Mouse (Mus musculus): Measurements from ENCODE around the gene Ceacam19. TPM values are rescaled to one million over a fixed set of nuclear protein-coding genes. Genes with fewer than 3 reads are reported as not detected.

Gene Ceacam19
- not detected in 2 replicates for polyA plus RNA-seq (2015; fragmentation: Nextera tagmentation; extraction: Ambion mirVana)

GRCm38 (mm10) chr7:19887849-19888248 is at the start of gene Ceacam19:
TSS of gene Ceacam19 (minus strand) at chr7:19887965.

DNA sequence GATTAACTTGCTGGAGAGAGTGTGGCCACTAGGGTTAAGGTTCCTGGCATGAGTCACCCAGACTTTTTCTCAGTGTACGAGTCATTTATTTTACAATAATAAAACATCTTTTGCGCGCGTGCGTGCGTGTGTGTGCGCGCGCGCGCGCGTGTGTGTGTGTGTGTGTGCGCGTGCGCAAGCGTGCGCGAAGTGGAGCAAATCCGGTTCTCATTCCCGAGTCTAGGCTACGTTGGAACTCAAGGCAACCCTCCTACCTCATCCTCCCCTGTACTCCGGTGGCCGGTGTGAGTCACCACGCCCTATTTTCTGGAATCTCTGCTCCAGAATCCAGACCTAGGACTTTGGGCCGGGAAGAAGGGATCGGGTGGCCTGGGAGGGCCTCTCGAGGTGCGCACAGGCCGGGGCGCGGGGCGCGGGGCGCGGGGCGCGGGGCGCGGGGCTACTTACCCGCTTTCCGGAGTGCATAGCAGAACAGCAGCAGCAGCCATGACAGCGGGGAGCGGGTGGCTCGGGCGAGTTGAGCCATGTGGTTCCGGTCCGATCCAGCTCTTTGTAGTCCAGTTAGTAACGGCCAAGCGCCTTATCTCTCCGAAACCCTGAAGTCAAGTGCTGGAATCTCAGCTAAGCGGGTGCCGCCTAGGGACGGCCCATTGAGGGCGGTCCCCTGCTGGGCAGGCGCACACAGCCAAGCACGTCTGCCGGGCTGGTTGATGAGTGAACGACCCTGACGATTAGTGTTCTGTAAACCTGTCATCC is 32.9 kb upstream of the Ceacam19 start, which contains the start of gene Pvr:
Pvr (minus strand) TSS at position 655 of the 756 bp plus-strand sequence.

DNA sequence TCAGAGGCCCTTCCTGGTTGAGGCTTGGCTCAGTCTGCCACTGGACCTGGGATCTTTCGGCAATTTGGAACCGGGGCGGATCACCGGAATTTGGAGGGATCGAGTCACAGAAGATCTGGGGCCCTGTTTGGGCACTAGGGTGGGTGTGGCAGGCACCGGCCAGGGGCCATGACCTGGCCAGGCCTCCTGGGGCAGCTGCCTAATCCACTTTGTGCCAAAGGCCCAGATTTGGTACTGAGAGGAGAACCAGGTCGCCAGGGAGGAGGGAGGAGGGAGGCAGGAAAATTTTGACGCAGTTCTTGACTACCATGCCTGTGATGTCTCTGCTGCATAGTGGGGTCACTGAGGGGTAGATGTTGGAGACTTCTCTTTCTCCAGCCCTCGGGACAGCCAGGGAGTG is 26.6 kb downstream of the Ceacam19 start, which contains the start of gene Ceacam16:
Ceacam16 (minus strand) TSS at position 101 of the 400 bp plus-strand sequence.

GRCm38 (mm10) chr7:19851858-19852570 is 35.8 kb downstream of the Ceacam19 start, which contains the start of gene Gm19345:
TSS of gene Gm19345 (plus strand) at chr7:19852003.

Other genes with a start within 250 kb of the Ceacam19 start
- gene Clptm1, start 222.9 kb downstream of the Ceacam19 start, polyA plus RNA-seq (2015; fragmentation: Nextera tagmentation; extraction: Ambion mirVana): 76.8 and 122 TPM in 2 replicates
- gene Apoc2, start 210.0 kb downstream of the Ceacam19 start, polyA plus RNA-seq (2015; fragmentation: Nextera tagmentation; extraction: Ambion mirVana): 46.6 and 129 TPM in 2 replicates
- 21.0 and 40.0 TPM in 2 replicates for gene Gm44805, start 206.5 kb downstream of the Ceacam19 start, polyA plus RNA-seq (2015; fragmentation: Nextera tagmentation; extraction: Ambion mirVana)
- gene Apoc4, start 206.5 kb downstream of the Ceacam19 start, polyA plus RNA-seq (2015; fragmentation: Nextera tagmentation; extraction: Ambion mirVana): 243 and 317 TPM in 2 replicates
- gene Apoc1, start 195.3 kb downstream of the Ceacam19 start, polyA plus RNA-seq (2015; fragmentation: Nextera tagmentation; extraction: Ambion mirVana): 259 and 269 TPM in 2 replicates
- gene Apoe, start 188.8 kb downstream of the Ceacam19 start, polyA plus RNA-seq (2015; fragmentation: Nextera tagmentation; extraction: Ambion mirVana): 1,447 and 1,846 TPM in 2 replicates
- 70.2 and 118 TPM in 2 replicates for gene Tomm40, start 172.5 kb downstream of the Ceacam19 start, polyA plus RNA-seq (2015; fragmentation: Nextera tagmentation; extraction: Ambion mirVana)
- gene Nectin2, start 137.5 kb downstream of the Ceacam19 start, polyA plus RNA-seq (2015; fragmentation: Nextera tagmentation; extraction: Ambion mirVana): 53.2 and 64.0 TPM in 2 replicates
- gene Bcam, start 116.9 kb downstream of the Ceacam19 start, polyA plus RNA-seq (2015; fragmentation: Nextera tagmentation; extraction: Ambion mirVana): 57.6 and 58.9 TPM in 2 replicates
- 0.65 and 1.3 TPM in 2 replicates for gene Cblc, start 91.2 kb downstream of the Ceacam19 start, polyA plus RNA-seq (2015; fragmentation: Nextera tagmentation; extraction: Ambion mirVana)
- gene Bcl3, start 65.2 kb downstream of the Ceacam19 start, polyA plus RNA-seq (2015; fragmentation: Nextera tagmentation; extraction: Ambion mirVana): 4.0 and 5.9 TPM in 2 replicates
- 0.18 and 0.55 TPM in 2 replicates for gene Gm19345, start 36.0 kb downstream of the Ceacam19 start, polyA plus RNA-seq (2015; fragmentation: Nextera tagmentation; extraction: Ambion mirVana)
- gene Ceacam16, start 26.7 kb downstream of the Ceacam19 start, polyA plus RNA-seq (2015; fragmentation: Nextera tagmentation; extraction: Ambion mirVana): not detected in 2 replicates
- gene Pvr, start 33.2 kb upstream of the Ceacam19 start, polyA plus RNA-seq (2015; fragmentation: Nextera tagmentation; extraction: Ambion mirVana): 6.0 and 10.1 TPM in 2 replicates
- 0.08 and 0.32 TPM in 2 replicates for gene Igsf23, start 62.8 kb upstream of the Ceacam19 start, polyA plus RNA-seq (2015; fragmentation: Nextera tagmentation; extraction: Ambion mirVana)
- 0.06 TPM in 1 of 2 replicates, not detected in the other for gene Ceacam20, start 77.4 kb upstream of the Ceacam19 start, polyA plus RNA-seq (2015; fragmentation: Nextera tagmentation; extraction: Ambion mirVana)
- gene Nlrp9b, start 103.5 kb upstream of the Ceacam19 start, polyA plus RNA-seq (2015; fragmentation: Nextera tagmentation; extraction: Ambion mirVana): not detected in 2 replicates
- not detected in 2 replicates for gene Vmn1r91, start 211.7 kb upstream of the Ceacam19 start, polyA plus RNA-seq (2015; fragmentation: Nextera tagmentation; extraction: Ambion mirVana)
- gene Gm16442, start 234.6 kb upstream of the Ceacam19 start, polyA plus RNA-seq (2015; fragmentation: Nextera tagmentation; extraction: Ambion mirVana): not detected in 2 replicates